Mouse (Mus musculus): ENCODE results near the gene Rpl31.
A peak's percentile ranks its signal among the peaks of the same experiment; 100 is the strongest.

Gene Rpl31

DNA sequence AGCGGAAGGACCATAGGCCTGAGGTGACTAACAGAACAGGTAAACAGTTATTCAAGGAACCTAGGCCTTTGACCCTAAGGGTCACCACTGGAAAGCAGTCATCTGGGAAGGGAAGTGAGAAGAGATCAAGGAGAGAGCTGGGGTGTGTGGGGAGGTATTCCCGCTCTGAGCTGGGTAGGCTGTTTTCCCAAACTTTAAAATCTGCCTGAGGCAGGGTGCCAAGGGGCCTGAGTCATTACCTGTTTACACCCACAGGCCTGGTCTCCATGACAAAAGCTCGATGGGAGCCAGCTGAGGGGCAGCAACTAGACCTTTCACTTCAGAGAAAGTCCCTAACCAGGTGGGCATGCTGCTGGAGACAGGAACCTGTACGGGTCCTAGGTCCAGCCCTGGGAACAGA lies 31.6 kb downstream of the Rpl31 start:
- peak; percentile 47 for DNase-seq (ENCODE audit: low spot score)

DNA sequence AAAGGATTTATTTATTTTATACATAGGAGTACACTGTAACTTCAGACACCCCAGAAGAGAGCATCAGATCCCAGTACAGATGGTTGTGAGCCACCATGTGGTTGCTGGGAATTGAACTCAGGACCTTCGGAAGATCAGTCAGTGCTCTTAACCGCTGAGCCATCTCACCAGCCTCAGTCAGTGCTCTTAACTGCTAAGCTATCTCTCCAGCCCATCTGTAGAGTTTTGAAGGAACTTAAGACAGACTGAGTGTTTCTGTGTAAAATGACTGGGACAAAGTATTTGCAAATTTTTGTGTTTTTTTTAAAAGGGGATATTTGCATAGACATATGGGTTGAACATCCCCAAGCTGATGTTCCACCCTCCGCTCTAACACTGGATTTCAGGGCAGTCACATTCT lies 32.5 kb downstream of the Rpl31 start:
- no peak for DNase-seq (ENCODE audit: low spot score)

DNA sequence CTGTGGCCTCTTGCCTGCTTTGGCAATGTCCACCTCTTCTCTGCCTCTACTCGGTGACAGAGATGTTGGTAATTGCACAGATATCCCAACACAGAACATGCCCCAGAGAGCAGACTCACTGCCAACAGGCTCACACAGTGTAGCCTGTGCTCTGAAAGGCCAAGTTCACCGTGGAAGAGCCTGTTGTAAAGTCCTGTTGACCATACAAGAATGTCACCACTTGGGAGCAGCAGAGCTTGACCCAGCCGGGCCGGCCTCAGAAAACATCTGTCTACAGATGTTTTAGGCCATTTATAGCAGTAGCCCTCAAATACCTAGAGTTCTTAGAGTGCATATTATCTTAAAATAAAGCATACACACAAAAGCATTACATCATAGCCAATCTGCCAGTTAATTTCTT lies 39.5 kb downstream of the Rpl31 start:
- no peak for DNase-seq (ENCODE audit: low spot score)

DNA sequence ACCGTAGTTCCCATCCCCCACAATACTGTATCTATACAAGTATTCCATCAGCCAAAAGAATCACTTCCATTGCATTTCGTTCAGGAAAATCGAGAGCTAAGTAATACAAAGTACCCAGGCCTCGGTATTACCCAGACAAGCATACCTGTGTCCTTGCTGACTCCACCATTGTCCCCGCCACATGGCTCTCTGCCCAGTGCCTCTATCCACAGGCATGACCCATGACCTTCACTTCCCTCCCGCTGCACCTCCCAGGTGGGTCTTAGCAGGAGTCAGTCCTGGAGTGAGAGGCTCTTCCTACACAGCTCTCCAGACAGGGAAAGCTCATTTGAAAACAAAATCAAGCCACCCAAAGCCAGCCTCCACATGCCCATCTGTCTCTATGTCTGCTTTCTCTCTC lies 40.5 kb downstream of the Rpl31 start:
- DNase-seq (ENCODE audit: low spot score): no peak

GRCm38 (mm10) chr1:39408668-39409067 lies 41.0 kb downstream of the Rpl31 start:
- DNase-seq (ENCODE audit: low spot score): no peak

GRCm38 (mm10) chr1:39410085-39410821 lies 42.6 kb downstream of the Rpl31 start:
- DNase-seq (ENCODE audit: low spot score): no peak

- peak; percentile 82 for DNase-seq (ENCODE audit: low spot score)
Measured at GRCm38 (mm10) chr1:39417817-39418216, 50.2 kb downstream of the Rpl31 start.

- no peak for DNase-seq (ENCODE audit: low spot score)
Measured at GRCm38 (mm10) chr1:39418852-39419251, 51.2 kb downstream of the Rpl31 start.

DNA sequence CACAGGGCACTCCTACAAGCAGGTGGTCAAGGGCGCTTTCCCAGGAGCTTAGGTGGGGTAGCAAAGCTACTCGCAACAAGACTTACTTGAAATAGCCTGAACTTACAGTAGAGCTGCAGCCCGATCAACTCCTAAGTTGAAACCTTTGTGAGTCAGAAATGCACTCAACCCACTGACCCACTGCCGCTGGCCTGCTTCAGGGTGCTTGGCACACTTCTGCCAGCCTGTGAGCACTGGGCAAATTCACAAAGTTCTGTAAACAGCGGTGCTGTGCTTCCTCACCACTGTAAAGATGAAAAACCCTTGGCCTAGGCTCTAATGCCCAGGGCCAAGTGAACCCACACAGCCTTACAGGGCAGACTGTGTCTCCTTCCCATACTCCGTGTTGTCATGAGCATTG lies 53.3 kb downstream of the Rpl31 start:
- DNase-seq (ENCODE audit: low spot score): no peak

All from ovary, postnatal 36 days (tissue).